Mouse (Mus musculus) erythroblast, embryonic 14.5 days (primary cell): Measurements from ENCODE around the gene Smg9. TPM values are rescaled to one million over a fixed set of nuclear protein-coding genes. Genes with fewer than 3 reads are reported as not detected.

Experiments used
- H3K27me3 ChIP-seq: 2 replicates; pipeline ENCODE4 v1.6.1; 2012; ENCODE audit warnings: inconsistent platforms; ENCODE audit not compliant: control insufficient read depth
- H3K36me3 ChIP-seq: 2 replicates; pipeline ENCODE4 v1.6.1; 2012; ENCODE audit warnings: mild to moderate bottlenecking, inconsistent platforms; ENCODE audit not compliant: control insufficient read depth
- H3K4me1 ChIP-seq: 2 replicates; pipeline ENCODE4 v1.6.1; 2012; ENCODE audit warnings: inconsistent platforms; ENCODE audit not compliant: control insufficient read depth
- H3K4me3 ChIP-seq: replicated peaks from 2 replicates; pipeline ENCODE3; 2012; ENCODE audit warnings: moderate library complexity, mild to moderate bottlenecking, inconsistent platforms
- H3K9me3 ChIP-seq: 2 replicates; pipeline ENCODE4 v1.6.1; 2012; ENCODE audit warnings: low read length, inconsistent platforms, mixed read lengths; ENCODE audit not compliant: control insufficient read depth
- GATA1 ChIP-seq: IDR thresholded peaks from 2 replicates; pipeline ENCODE4 v1.6.1; 2012; ENCODE audit warnings: low read length, inconsistent platforms, mixed read lengths
- TAL1 ChIP-seq: IDR thresholded peaks from 3 replicates; pipeline ENCODE4 v1.6.1; 2012; ENCODE audit warnings: low read length, inconsistent platforms, mixed read lengths
- polyA plus RNA-seq: library from polyadenylated mRNA; stranded (reverse); fragments of >175 nt; gene quantifications from 2 replicates; pipeline ENCODE4 v1.2.3, GENCODE M21; 2012

Gene Smg9
- polyA plus RNA-seq, 1 experiment: 18.4 TPM

DNA sequence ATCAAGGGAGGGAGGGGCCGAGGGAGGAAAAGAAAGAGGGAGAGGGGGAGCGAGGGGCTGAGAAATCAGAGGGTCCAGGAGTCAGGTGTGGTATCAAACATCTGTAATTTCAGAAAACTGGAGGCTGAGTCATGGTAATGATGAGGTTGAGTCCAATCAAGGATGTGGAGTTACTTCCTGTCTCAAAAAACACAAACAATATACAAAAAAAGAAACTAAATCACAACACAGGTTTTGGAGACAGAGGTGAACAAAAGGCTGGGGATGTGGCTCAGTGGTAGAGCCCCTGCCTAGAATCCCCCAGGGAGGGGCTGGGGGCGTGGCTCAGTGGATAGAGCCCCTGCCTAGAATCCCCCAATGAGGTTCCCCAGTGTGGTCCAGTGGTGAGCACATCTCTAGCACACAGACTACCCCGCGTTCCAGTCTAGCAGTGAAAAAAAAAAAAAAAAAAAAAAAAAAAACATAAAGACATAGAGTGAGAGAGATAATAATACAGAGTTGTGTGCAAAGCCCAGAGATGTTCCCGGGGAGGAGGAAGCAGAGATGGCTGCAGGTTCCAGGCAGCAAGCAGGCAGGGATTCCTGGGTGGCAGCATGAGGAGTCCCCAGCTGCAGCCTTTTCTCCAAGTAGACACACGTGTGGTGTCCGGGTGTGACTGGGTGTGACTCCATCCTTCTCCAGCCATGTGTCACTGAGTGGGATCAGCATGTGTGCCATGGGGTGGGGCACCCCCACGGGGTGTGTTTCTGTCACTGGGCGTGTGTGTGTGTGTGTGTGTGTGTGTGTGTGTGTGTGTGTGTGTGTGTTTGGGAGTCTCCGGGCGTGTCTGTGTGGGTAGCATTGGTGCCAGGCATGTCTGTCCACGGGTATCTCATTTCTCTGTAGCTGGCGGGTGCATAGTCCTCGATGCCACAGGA, 32.4 kb upstream of the Smg9 start:
- H3K9me3 ChIP-seq: peaks cover 2% of the 10 kb centered on the region; the same call in 1 of the 2 replicates
- TF ChIP-seq TAL1 (no peak), GATA1 (no peak)
- peaks cover 86% of the 10 kb centered on the region for H3K4me1 ChIP-seq
- H3K36me3 ChIP-seq: peaks cover 31% of the 10 kb centered on the region
- H3K4me3 ChIP-seq: peak overlapping the region; percentile 48
- H3K27me3 ChIP-seq: peaks cover 11% of the 10 kb centered on the region

GRCm38 (mm10) chr7:24368226-24368625, 31.2 kb upstream of the Smg9 start:
- H3K36me3 ChIP-seq: peaks cover 43% of the 10 kb centered on the region
- peaks cover 92% of the 10 kb centered on the region for H3K4me1 ChIP-seq
- H3K4me3 ChIP-seq: peak overlapping the region; percentile 19
- peaks cover 5% of the 10 kb centered on the region for H3K27me3 ChIP-seq
- peaks cover 2% of the 10 kb centered on the region; the same call in 1 of the 2 replicates for H3K9me3 ChIP-seq
- TF ChIP-seq GATA1: no peak
- TF ChIP-seq TAL1: no peak

- peaks cover 2% of the 10 kb centered on the region; the same call in 1 of the 2 replicates for H3K27me3 ChIP-seq
- peak overlapping the region; percentile 79 for H3K4me3 ChIP-seq
- TF ChIP-seq TAL1: no peak
- no peak for TF ChIP-seq GATA1
- peaks cover 93% of the 10 kb centered on the region for H3K4me1 ChIP-seq
- peaks cover 51% of the 10 kb centered on the region for H3K36me3 ChIP-seq
- peaks cover 2% of the 10 kb centered on the region; the same call in 1 of the 2 replicates for H3K9me3 ChIP-seq
These were observed 30.5 kb upstream of the Smg9 start for GRCm38 (mm10) chr7:24368946-24369345.

GRCm38 (mm10) chr7:24369731-24370541, 29.5 kb upstream of the Smg9 start, which contains the start of gene Kcnn4:
Gene Kcnn4 (plus strand): TSS chr7:24370263.
- Histone ChIP-seq H3K4me3 (peak within 1 kb of the TSS; percentile 98), H3K9me3 (peaks cover 2% of the 10 kb centered on the region; the same call in 1 of the 2 replicates), H3K36me3 (peaks cover 61% of the 10 kb centered on the region), H3K27me3 (no peaks in the 10 kb centered on the region), H3K4me1 (peaks cover 93% of the 10 kb centered on the region)
- TF ChIP-seq GATA1 (no peak), TAL1 (no peak)

- TF ChIP-seq TAL1 (peak; percentile 65), GATA1 (peak; percentile 93)
- H3K36me3 ChIP-seq: peaks cover 69% of the 10 kb centered on the region
- H3K4me3 ChIP-seq: peak overlapping the region; percentile 98
- H3K9me3 ChIP-seq: peaks cover 2% of the 10 kb centered on the region; the same call in 1 of the 2 replicates
- H3K27me3 ChIP-seq: no peaks in the 10 kb centered on the region
- H3K4me1 ChIP-seq: peaks cover 91% of the 10 kb centered on the region
These were observed 28.2 kb upstream of the Smg9 start for GRCm38 (mm10) chr7:24371012-24371808.

DNA sequence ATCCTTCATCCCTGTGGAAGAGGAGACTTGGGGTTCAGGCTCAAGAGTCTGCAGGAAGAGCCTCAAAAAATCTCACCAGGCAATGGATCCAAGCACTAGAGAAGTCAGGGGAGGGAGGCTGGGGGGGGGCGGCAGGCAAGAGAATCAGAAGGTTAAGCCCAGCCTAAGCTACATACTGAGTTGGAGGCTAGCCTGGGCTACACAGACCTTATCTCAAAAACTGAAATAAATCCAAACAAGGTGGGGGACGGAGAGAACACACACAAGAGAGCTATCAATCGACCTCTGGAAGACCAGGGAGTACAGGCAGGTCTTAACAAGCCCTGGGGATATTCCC, 27.6 kb upstream of the Smg9 start:
- H3K27me3 ChIP-seq: no peaks in the 10 kb centered on the region
- H3K4me3 ChIP-seq: peak overlapping the region; percentile 98

DNA sequence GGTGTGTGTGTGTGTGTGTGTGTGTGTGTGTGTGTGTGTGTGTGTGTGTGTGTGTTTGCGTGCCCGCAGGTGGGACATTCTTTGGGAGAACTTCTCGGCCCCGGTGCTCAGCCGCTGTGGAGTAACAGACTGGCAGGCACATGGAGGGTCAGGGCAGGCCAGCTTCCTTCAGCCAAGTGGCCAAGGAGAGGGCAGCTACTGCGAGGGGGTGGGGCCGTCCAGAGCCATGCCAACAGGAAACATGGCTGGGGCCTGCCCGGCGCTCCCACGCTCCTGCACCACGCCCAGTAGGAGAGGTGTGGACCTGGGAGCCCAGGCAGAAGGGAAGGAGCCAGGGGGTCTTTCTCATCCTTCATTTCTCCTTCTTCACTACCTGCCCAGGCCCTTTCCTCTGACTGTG, 27.1 kb upstream of the Smg9 start:
- no peak for TF ChIP-seq TAL1
- TF ChIP-seq GATA1: no peak
- Histone ChIP-seq H3K27me3 (peaks cover 3% of the 10 kb centered on the region; the same call in 1 of the 2 replicates), H3K36me3 (peaks cover 80% of the 10 kb centered on the region), H3K4me1 (peaks cover 91% of the 10 kb centered on the region), H3K9me3 (peaks cover 2% of the 10 kb centered on the region; the same call in 1 of the 2 replicates), H3K4me3 (peak overlapping the region; percentile 98)

More for the DNA sequence above, 27.6 kb upstream of the Smg9 start:
- H3K4me1 ChIP-seq: peaks cover 91% of the 10 kb centered on the region
- H3K36me3 ChIP-seq: peaks cover 75% of the 10 kb centered on the region
- TF ChIP-seq GATA1: no peak
- TF ChIP-seq TAL1: no peak
- peaks cover 2% of the 10 kb centered on the region; the same call in 1 of the 2 replicates for H3K9me3 ChIP-seq

- Histone ChIP-seq H3K36me3 (peaks cover 81% of the 10 kb centered on the region), H3K4me1 (peaks cover 91% of the 10 kb centered on the region), H3K9me3 (no peaks in the 10 kb centered on the region), H3K27me3 (peaks cover 5% of the 10 kb centered on the region; the same call in 1 of the 2 replicates), H3K4me3 (peak overlapping the region; percentile 98)
- TF ChIP-seq TAL1 (no peak), GATA1 (no peak)
These were observed 26.6 kb upstream of the Smg9 start for GRCm38 (mm10) chr7:24372786-24373185.
